Mouse (Mus musculus) lung, postnatal 0 days (tissue): ENCODE data around the gene Zbtb16.

Source experiments
- CTCF ChIP-seq: IDR thresholded peaks from 2 replicates; pipeline ENCODE4 v1.5.1; 2016; ENCODE audit warnings: antibody characterized with exemption, mild to moderate bottlenecking
- EP300 ChIP-seq: IDR thresholded peaks from 2 replicates; pipeline ENCODE4 v1.6.1; 2016; ENCODE audit warnings: antibody characterized with exemption, mild to moderate bottlenecking, control low read depth

- TF ChIP-seq CTCF (peak; percentile 53), EP300 (peak; percentile 40; the same call in 1 of the 2 replicates)
Observed at GRCm38 (mm10) chr9:48678426-48679358, 157.3 kb downstream of the Zbtb16 start.
